Mouse (Mus musculus) cerebellum, adult 2 months (tissue): ENCODE results near the gene Arl16. TPM values are rescaled to one million over a fixed set of nuclear protein-coding genes. Genes with fewer than 3 reads are reported as not detected.
A peak's percentile ranks its signal among the peaks of the same experiment; 100 is the strongest.

Experiments
- DNase-seq, 2 experiments: peaks; one replicate each; pipeline ENCODE4 v3.0.0; 2021
- H3K27ac ChIP-seq: fragments of 200-500 bp; 2 replicates; pipeline ENCODE4 v1.5.1; 2012; ENCODE audit warnings: low read length, control low read depth, inconsistent platforms; ENCODE audit not compliant: insufficient read depth
- H3K27me3 ChIP-seq: fragments of 200-500 bp; 2 replicates; pipeline ENCODE4 v1.6.1; 2012; ENCODE audit warnings: inconsistent platforms, mild to moderate bottlenecking, low read length, moderate library complexity; ENCODE audit not compliant: control insufficient read depth, insufficient read depth
- H3K4me1 ChIP-seq: fragments of 200-500 bp; 2 replicates; pipeline ENCODE4 v1.6.1; 2011; ENCODE audit warnings: low read length; ENCODE audit not compliant: control insufficient read depth, insufficient read depth
- H3K4me3 ChIP-seq: fragments of 200-500 bp; replicated peaks from 2 replicates; pipeline ENCODE3; 2011; ENCODE audit warnings: mild to moderate bottlenecking, low read depth, low read length, control low read depth; ENCODE audit not compliant: insufficient read depth
- CTCF ChIP-seq: fragments of 200-500 bp; IDR thresholded peaks from 2 replicates; pipeline ENCODE4 v1.5.1; 2011; ENCODE audit warnings: low read depth, mild to moderate bottlenecking, control low read depth, low read length, moderate library complexity, borderline replicate concordance; ENCODE audit not compliant: insufficient read depth
- POLR2A ChIP-seq: fragments of 200-500 bp; IDR thresholded peaks from 2 replicates; pipeline ENCODE4 v1.6.1; 2011; ENCODE audit warnings: low read length, control low read depth, borderline replicate concordance; ENCODE audit not compliant: insufficient read depth
- WGBS: fragments of 180-500 bp; shearing (Covaris S2); methylation state at CpG from one replicate; pipeline ENCODE4 v1.1.7; 2018; 5-methylcytosine and 5-hydroxymethylcytosine counted together
- polyA plus RNA-seq: library from polyadenylated mRNA; depleted of rRNA; stranded (reverse); fragments of >200 nt; gene quantifications from 2 replicates; pipeline ENCODE4 v1.2.3, GENCODE M21; 2012

Gene Arl16
- polyA plus RNA-seq, 1 experiment: 56.5 TPM

- H3K4me3 ChIP-seq: no peak overlapping the region
- no peak for TF ChIP-seq CTCF
- no peak for TF ChIP-seq POLR2A
- H3K27me3 ChIP-seq: no peaks in the 10 kb centered on the region
- H3K4me1 ChIP-seq: no peaks in the 10 kb centered on the region
- DNase-seq: no peak
- WGBS: 65% methylated on average over 7 of the region's 7 CpGs
- H3K27ac ChIP-seq: no peak overlapping the region
Observed at GRCm38 (mm10) chr11:120483448-120483934, 16.1 kb upstream of the Arl16 start.

- TF ChIP-seq CTCF: no peak
- TF ChIP-seq POLR2A: no peak
- Histone ChIP-seq H3K4me3 (no peak overlapping the region), H3K27me3 (no peaks in the 10 kb centered on the region), H3K4me1 (no peaks in the 10 kb centered on the region; the same call in 1 of the 2 replicates), H3K27ac (no peak overlapping the region)
- WGBS: 94% methylated on average over 6 of the region's 6 CpGs
- no peak for DNase-seq
Observed at GRCm38 (mm10) chr11:120472052-120472451, 4.6 kb upstream of the Arl16 start.

GRCm38 (mm10) chr11:120467736-120468092 lies 307 bp upstream of the Arl16 start:
- peak overlapping the region; percentile 63 for H3K4me3 ChIP-seq
- H3K4me1 ChIP-seq: no peaks in the 10 kb centered on the region; the same call in 1 of the 2 replicates
- H3K27me3 ChIP-seq: no peaks in the 10 kb centered on the region
- WGBS: under 1% methylated on average over 33 of the region's 33 CpGs
- H3K27ac ChIP-seq: no peak overlapping the region
- no peak for TF ChIP-seq POLR2A
- TF ChIP-seq CTCF: no peak
- no peak for DNase-seq

- no peak overlapping the region for H3K27ac ChIP-seq
- DNase-seq: no peak
- H3K4me3 ChIP-seq: no peak overlapping the region
- no peaks in the 10 kb centered on the region for H3K27me3 ChIP-seq
- WGBS: 75% methylated on average over 4 of the region's 4 CpGs
- no peaks in the 10 kb centered on the region; the same call in 1 of the 2 replicates for H3K4me1 ChIP-seq
- TF ChIP-seq POLR2A: no peak
- no peak for TF ChIP-seq CTCF
Observed at GRCm38 (mm10) chr11:120465521-120465920, 1.9 kb downstream of the Arl16 start.

- Histone ChIP-seq H3K4me3 (no peak overlapping the region), H3K4me1 (no peaks in the 10 kb centered on the region; the same call in 1 of the 2 replicates), H3K27me3 (no peaks in the 10 kb centered on the region), H3K27ac (no peak overlapping the region)
- DNase-seq: no peak
- TF ChIP-seq CTCF: no peak
- TF ChIP-seq POLR2A: no peak
- 90% methylated on average over 5 of the region's 5 CpGs for WGBS
Observed at GRCm38 (mm10) chr11:120464365-120464764, 3.0 kb downstream of the Arl16 start.

GRCm38 (mm10) chr11:120463536-120463935 lies 3.9 kb downstream of the Arl16 start:
- no peaks in the 10 kb centered on the region; the same call in 1 of the 2 replicates for H3K4me1 ChIP-seq
- WGBS: 87% methylated on average over 2 of the region's 2 CpGs
- no peak overlapping the region for H3K27ac ChIP-seq
- no peak for DNase-seq
- no peaks in the 10 kb centered on the region for H3K27me3 ChIP-seq
- no peak overlapping the region for H3K4me3 ChIP-seq
- no peak for TF ChIP-seq CTCF
- TF ChIP-seq POLR2A: no peak

- TF ChIP-seq CTCF (no peak; the same call in 1 of the 2 replicates), POLR2A (no peak)
- WGBS: 59% methylated on average over 6 of the region's 6 CpGs
- H3K27ac ChIP-seq: no peak overlapping the region
- DNase-seq: no peak
- peak overlapping the region; percentile 94 for H3K4me3 ChIP-seq
- no peaks in the 10 kb centered on the region for H3K27me3 ChIP-seq
- 0 out of 2 replicates have a peak, but pooled peaks cover 4% of the 10 kb centered on the region for H3K4me1 ChIP-seq
Observed at GRCm38 (mm10) chr11:120458847-120459597, 8.4 kb downstream of the Arl16 start.
